Mouse (Mus musculus) urinary bladder, postnatal 0 days (tissue): ENCODE results near the gene B3gnt2. TPM values are rescaled to one million over a fixed set of nuclear protein-coding genes. Genes with fewer than 3 reads are reported as not detected.

Source experiments
- polyA plus RNA-seq: library from polyadenylated mRNA; unstranded; fragments of >200 nt; fragmentation: Nextera tagmentation; extraction: Ambion mirVana; gene quantifications from 2 replicates; pipeline ENCODE4 v1.2.1, GENCODE M21; 2015

Gene B3gnt2
- 16.1 and 19.7 TPM in 2 replicates for polyA plus RNA-seq

DNA sequence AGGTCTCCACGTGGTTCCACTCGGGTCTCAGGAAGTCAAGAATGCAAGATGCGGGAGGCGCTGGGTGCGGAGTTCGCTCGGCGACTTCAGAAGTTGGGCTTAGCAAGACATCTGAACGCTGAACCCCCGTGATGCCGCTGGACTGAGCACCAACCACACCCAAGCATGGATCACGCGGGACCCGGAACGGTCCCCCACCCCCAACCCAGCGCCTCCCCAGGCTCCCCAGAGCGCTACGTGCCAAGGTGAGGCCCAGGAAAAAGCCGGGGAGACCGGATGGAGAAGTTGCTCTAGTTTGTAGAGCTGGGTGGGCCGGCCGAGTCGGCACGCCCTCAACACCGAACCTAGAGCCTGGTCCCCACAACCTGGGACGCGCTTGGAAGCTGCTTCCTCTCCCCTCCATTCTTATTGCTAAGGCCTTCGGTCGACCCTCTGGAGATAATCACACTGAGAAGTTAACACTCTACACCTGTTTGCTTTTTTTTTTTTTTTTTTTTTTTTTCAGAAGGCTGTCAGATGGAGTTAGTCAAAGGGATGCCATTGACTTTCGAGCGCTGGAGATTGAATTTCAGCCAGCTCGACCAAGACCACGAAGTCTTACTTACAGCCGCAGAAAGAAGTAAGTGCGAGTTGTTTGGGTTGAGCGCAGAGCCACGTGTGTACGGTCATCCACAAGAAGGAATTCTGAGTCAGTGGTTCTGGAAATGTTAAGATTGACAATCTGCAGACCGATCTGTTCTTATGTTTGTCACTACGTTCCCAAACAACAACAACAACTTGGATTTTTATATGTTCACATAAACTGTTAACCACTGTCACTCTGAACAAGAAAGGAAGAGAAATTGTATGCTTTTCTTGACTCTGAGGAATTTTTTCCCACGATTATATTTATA, at the start of gene B3gnt2:
TSS of gene B3gnt2 (minus strand) at position 627 of the 893 bp plus-strand sequence.

Other genes starting within 250 kb of the B3gnt2 start
- gene Zrsr1, start 111.0 kb upstream of the B3gnt2 start, polyA plus RNA-seq: 1.5 and 2.3 TPM in 2 replicates
- 18.9 and 19.5 TPM in 2 replicates for gene Gm28048, start 121.1 kb upstream of the B3gnt2 start, polyA plus RNA-seq
- 271 and 285 TPM in 2 replicates for gene Commd1, start 121.4 kb upstream of the B3gnt2 start, polyA plus RNA-seq
- 152 and 179 TPM in 2 replicates for gene Cct4, start 129.6 kb upstream of the B3gnt2 start, polyA plus RNA-seq
- gene Fam161a, start 146.6 kb upstream of the B3gnt2 start, polyA plus RNA-seq: 5.0 and 5.9 TPM in 2 replicates